Mouse (Mus musculus): ENCODE data around the gene Tmem135. TPM values are rescaled to one million over a fixed set of nuclear protein-coding genes. Genes with fewer than 3 reads are reported as not detected.
A peak's percentile ranks its signal among the peaks of the same experiment; 100 is the strongest.

Tmem135 gene
- polyA plus RNA-seq, 1 experiment from 2014 or later: 57.9 TPM

GRCm38 (mm10) chr7:89396386-89396785 is 7.6 kb downstream of the Tmem135 start:
- no peak overlapping the region for H3K9ac ChIP-seq (ENCODE audit: low read depth, low read length)
- H3K27me3 ChIP-seq (replicated peaks; ENCODE audit: control insufficient read depth, insufficient read depth, low read length): no peaks in the 10 kb centered on the region
- H3K9me3 ChIP-seq (ENCODE audit: control insufficient read depth): no peaks in the 10 kb centered on the region
- 86% methylated on average over 8 of the region's 8 CpGs for WGBS
- H3K36me3 ChIP-seq (ENCODE audit: control insufficient read depth, insufficient read depth): 0 out of 2 replicates have a peak, but pooled peaks cover 3% of the 10 kb centered on the region
- no peak for TF ChIP-seq CTCF (IDR thresholded peaks at IDR 0.05; ENCODE audit: low read depth)
- H3K4me1 ChIP-seq (replicated peaks; ENCODE audit: control insufficient read depth, insufficient read depth, low read length): 0 out of 2 replicates have a peak, but pooled peaks cover 2% of the 10 kb centered on the region
- H3K4me3 ChIP-seq (ENCODE audit: low read depth, low read length): no peak overlapping the region
- no peak overlapping the region for H3K4me2 ChIP-seq (replicated peaks; ENCODE audit: low read depth)
- H3K27ac ChIP-seq (ENCODE audit: low read depth, low read length): no peak overlapping the region
- ATAC-seq: no peak

GRCm38 (mm10) chr7:89395399-89395798 is 8.6 kb downstream of the Tmem135 start:
- H3K36me3 ChIP-seq (ENCODE audit: control insufficient read depth, insufficient read depth): 0 out of 2 replicates have a peak, but pooled peaks cover 3% of the 10 kb centered on the region
- H3K4me2 ChIP-seq (replicated peaks; ENCODE audit: low read depth): no peak overlapping the region
- no peaks in the 10 kb centered on the region for H3K9me3 ChIP-seq (ENCODE audit: control insufficient read depth)
- H3K27me3 ChIP-seq (replicated peaks; ENCODE audit: control insufficient read depth, insufficient read depth, low read length): no peaks in the 10 kb centered on the region
- no peak for ATAC-seq
- 82% methylated on average over 1 of the region's 1 CpGs for WGBS
- no peak overlapping the region for H3K27ac ChIP-seq (ENCODE audit: low read depth, low read length)
- no peaks in the 10 kb centered on the region for H3K4me1 ChIP-seq (replicated peaks; ENCODE audit: control insufficient read depth, insufficient read depth, low read length)
- no peak overlapping the region for H3K4me3 ChIP-seq (ENCODE audit: low read depth, low read length)
- TF ChIP-seq CTCF (IDR thresholded peaks at IDR 0.05; ENCODE audit: low read depth): no peak
- no peak overlapping the region for H3K9ac ChIP-seq (ENCODE audit: low read depth, low read length)

GRCm38 (mm10) chr7:89392825-89393224 is 11.2 kb downstream of the Tmem135 start:
- Histone ChIP-seq H3K27ac (ENCODE audit: low read depth, low read length) (no peak overlapping the region), H3K9me3 (ENCODE audit: control insufficient read depth) (no peaks in the 10 kb centered on the region), H3K36me3 (ENCODE audit: control insufficient read depth, insufficient read depth) (0 out of 2 replicates have a peak, but pooled peaks cover 3% of the 10 kb centered on the region), H3K4me2 (replicated peaks; ENCODE audit: low read depth) (no peak overlapping the region), H3K4me3 (ENCODE audit: low read depth, low read length) (no peak overlapping the region), H3K4me1 (replicated peaks; ENCODE audit: control insufficient read depth, insufficient read depth, low read length) (peaks cover 7% of the 10 kb centered on the region; the same call in 1 of the 2 replicates), H3K27me3 (replicated peaks; ENCODE audit: control insufficient read depth, insufficient read depth, low read length) (no peaks in the 10 kb centered on the region), H3K9ac (ENCODE audit: low read depth, low read length) (no peak overlapping the region)
- WGBS: 93% methylated on average over 1 of the region's 1 CpGs
- no peak for ATAC-seq
- peak; percentile 60 for TF ChIP-seq CTCF (IDR thresholded peaks at IDR 0.05; ENCODE audit: low read depth)

GRCm38 (mm10) chr7:89392388-89392787 is 11.6 kb downstream of the Tmem135 start:
- Histone ChIP-seq H3K27ac (ENCODE audit: low read depth, low read length) (no peak overlapping the region), H3K36me3 (ENCODE audit: control insufficient read depth, insufficient read depth) (0 out of 2 replicates have a peak, but pooled peaks cover 3% of the 10 kb centered on the region), H3K4me3 (ENCODE audit: low read depth, low read length) (no peak overlapping the region), H3K9ac (ENCODE audit: low read depth, low read length) (no peak overlapping the region), H3K4me1 (replicated peaks; ENCODE audit: control insufficient read depth, insufficient read depth, low read length) (peaks cover 7% of the 10 kb centered on the region; the same call in 1 of the 2 replicates), H3K27me3 (replicated peaks; ENCODE audit: control insufficient read depth, insufficient read depth, low read length) (no peaks in the 10 kb centered on the region), H3K9me3 (ENCODE audit: control insufficient read depth) (no peaks in the 10 kb centered on the region), H3K4me2 (replicated peaks; ENCODE audit: low read depth) (no peak overlapping the region)
- no peak for ATAC-seq
- 81% methylated on average over 4 of the region's 4 CpGs for WGBS
- no peak for TF ChIP-seq CTCF (IDR thresholded peaks at IDR 0.05; ENCODE audit: low read depth)

- no peaks in the 10 kb centered on the region for H3K27me3 ChIP-seq (replicated peaks; ENCODE audit: control insufficient read depth, insufficient read depth, low read length)
- no peaks in the 10 kb centered on the region for H3K9me3 ChIP-seq (ENCODE audit: control insufficient read depth)
- no peak overlapping the region for H3K27ac ChIP-seq (ENCODE audit: low read depth, low read length)
- no peak overlapping the region for H3K4me2 ChIP-seq (replicated peaks; ENCODE audit: low read depth)
- 0 out of 2 replicates have a peak, but pooled peaks cover 3% of the 10 kb centered on the region for H3K36me3 ChIP-seq (ENCODE audit: control insufficient read depth, insufficient read depth)
- WGBS: 31% methylated on average over 4 of the region's 4 CpGs
- H3K4me1 ChIP-seq (replicated peaks; ENCODE audit: control insufficient read depth, insufficient read depth, low read length): peaks cover 7% of the 10 kb centered on the region; the same call in 1 of the 2 replicates
- ATAC-seq: no peak
- H3K9ac ChIP-seq (ENCODE audit: low read depth, low read length): no peak overlapping the region
- H3K4me3 ChIP-seq (ENCODE audit: low read depth, low read length): no peak overlapping the region
- TF ChIP-seq CTCF (IDR thresholded peaks at IDR 0.05; ENCODE audit: low read depth): no peak
Observed at GRCm38 (mm10) chr7:89391831-89392230, 12.2 kb downstream of the Tmem135 start.

GRCm38 (mm10) chr7:89391281-89391680 is 12.7 kb downstream of the Tmem135 start:
- no peaks in the 10 kb centered on the region for H3K9me3 ChIP-seq (ENCODE audit: control insufficient read depth)

More at GRCm38 (mm10) chr7:89391281-89391680, 12.7 kb downstream of the Tmem135 start:
- Histone ChIP-seq H3K9ac (ENCODE audit: low read depth, low read length) (no peak overlapping the region), H3K4me1 (replicated peaks; ENCODE audit: control insufficient read depth, insufficient read depth, low read length) (peaks cover 7% of the 10 kb centered on the region; the same call in 1 of the 2 replicates), H3K36me3 (ENCODE audit: control insufficient read depth, insufficient read depth) (0 out of 2 replicates have a peak, but pooled peaks cover 2% of the 10 kb centered on the region), H3K27me3 (replicated peaks; ENCODE audit: control insufficient read depth, insufficient read depth, low read length) (no peaks in the 10 kb centered on the region), H3K4me3 (ENCODE audit: low read depth, low read length) (no peak overlapping the region), H3K27ac (ENCODE audit: low read depth, low read length) (no peak overlapping the region), H3K4me2 (replicated peaks; ENCODE audit: low read depth) (no peak overlapping the region)
- 84% methylated on average over 3 of the region's 3 CpGs for WGBS
- no peak for ATAC-seq
- no peak for TF ChIP-seq CTCF (IDR thresholded peaks at IDR 0.05; ENCODE audit: low read depth)

Data from intestine, postnatal 0 days (tissue).